Mouse (Mus musculus) heart, adult 8-10 months (tissue): ENCODE measurements around the gene Abl1. TPM values are rescaled to one million over a fixed set of nuclear protein-coding genes. Genes with fewer than 3 reads are reported as not detected.
A peak's percentile ranks its signal among the peaks of the same experiment; 100 is the strongest.

Experiments
- DNase-seq: peaks from one replicate; pipeline ENCODE4 v3.0.0; 2022; ENCODE audit warnings: low spot score
- total RNA-seq, 4 experiments: library from RNA; stranded (reverse); gene quantifications; 2 replicates each; pipeline ENCODE4 v1.2.4; 2022

Gene Abl1
- total RNA-seq, 4 experiments from 2014 or later = 30.2 to 37.3 (median 30.9) TPM

- peak; percentile 24 for DNase-seq
Observed at GRCm38 (mm10) chr2:31689045-31689444, 869 bp downstream of the Abl1 start.

GRCm38 (mm10) chr2:31690063-31690462 is 1.9 kb downstream of the Abl1 start:
- no peak for DNase-seq

GRCm38 (mm10) chr2:31698209-31698608 is 10.0 kb downstream of the Abl1 start:
- no peak for DNase-seq

- DNase-seq = no peak
Observed at GRCm38 (mm10) chr2:31700545-31701446, 12.6 kb downstream of the Abl1 start.

GRCm38 (mm10) chr2:31703226-31703625 is 15.1 kb downstream of the Abl1 start:
- DNase-seq = no peak

GRCm38 (mm10) chr2:31705914-31706313 is 17.7 kb downstream of the Abl1 start:
- no peak for DNase-seq

GRCm38 (mm10) chr2:31706531-31706930 is 18.4 kb downstream of the Abl1 start:
- DNase-seq = no peak

GRCm38 (mm10) chr2:31712716-31713115 is 24.5 kb downstream of the Abl1 start:
- DNase-seq = no peak

- DNase-seq = peak; percentile 10
Observed at GRCm38 (mm10) chr2:31713813-31714212, 25.6 kb downstream of the Abl1 start.

- DNase-seq = no peak
Observed at GRCm38 (mm10) chr2:31714780-31715179, 26.6 kb downstream of the Abl1 start.

GRCm38 (mm10) chr2:31715985-31716384 is 27.8 kb downstream of the Abl1 start:
- no peak for DNase-seq

GRCm38 (mm10) chr2:31719202-31719880 is 31.2 kb downstream of the Abl1 start:
- DNase-seq = no peak

GRCm38 (mm10) chr2:31719944-31720343 is 31.8 kb downstream of the Abl1 start:
- DNase-seq = no peak

- no peak for DNase-seq
Observed at GRCm38 (mm10) chr2:31720783-31721182, 32.6 kb downstream of the Abl1 start.

- no peak for DNase-seq
Observed at GRCm38 (mm10) chr2:31724730-31725490, 36.7 kb downstream of the Abl1 start.

GRCm38 (mm10) chr2:31727576-31728277 is 39.6 kb downstream of the Abl1 start:
- DNase-seq = no peak

- DNase-seq = no peak
Observed at GRCm38 (mm10) chr2:31730640-31731039, 42.5 kb downstream of the Abl1 start.

GRCm38 (mm10) chr2:31732497-31732896 is 44.3 kb downstream of the Abl1 start:
- no peak for DNase-seq

- no peak for DNase-seq
Observed at GRCm38 (mm10) chr2:31733558-31733957, 45.4 kb downstream of the Abl1 start.

- DNase-seq = no peak
Observed at GRCm38 (mm10) chr2:31739041-31739440, 50.9 kb downstream of the Abl1 start.

GRCm38 (mm10) chr2:31741728-31742127 is 53.6 kb downstream of the Abl1 start:
- no peak for DNase-seq
